Mouse (Mus musculus) gastrocnemius, adult 2 months (tissue): Measurements from ENCODE around the gene Pfkfb4. TPM values are rescaled to one million over a fixed set of nuclear protein-coding genes. Genes with fewer than 3 reads are reported as not detected.
A peak's percentile ranks its signal among the peaks of the same experiment; 100 is the strongest.

ENCODE experiments used
- DNase-seq: peaks from one replicate; pipeline ENCODE4 v3.0.0; 2022
- H3K27ac ChIP-seq: fragments of 200-600 bp; 2 replicates; pipeline ENCODE4 v1.8.1; 2022; ENCODE audit warnings: mild to moderate bottlenecking
- H3K4me3 ChIP-seq: fragments of 200-600 bp; 2 replicates; pipeline ENCODE4 v1.8.1; 2022; ENCODE audit warnings: mild to moderate bottlenecking, moderate library complexity
- CTCF ChIP-seq: fragments of 200-600 bp; IDR thresholded peaks from 2 replicates; pipeline ENCODE4 v1.8.1; 2022; ENCODE audit warnings: antibody characterized with exemption, mild to moderate bottlenecking, moderate library complexity
- intact Hi-C: fragments of 180-260 bp; cut with DNase I; formaldehyde crosslinking; loops from one replicate; pipeline ENCODE4 v1.15.1; 2025
- total RNA-seq, 2 experiments: library from RNA; stranded (reverse); gene quantifications; 2 replicates each; pipeline ENCODE4 v1.2.3; 2021

The Pfkfb4 gene
- total RNA-seq, 2 experiments from 2014 or later = 26.4 to 58.3 TPM

DNA sequence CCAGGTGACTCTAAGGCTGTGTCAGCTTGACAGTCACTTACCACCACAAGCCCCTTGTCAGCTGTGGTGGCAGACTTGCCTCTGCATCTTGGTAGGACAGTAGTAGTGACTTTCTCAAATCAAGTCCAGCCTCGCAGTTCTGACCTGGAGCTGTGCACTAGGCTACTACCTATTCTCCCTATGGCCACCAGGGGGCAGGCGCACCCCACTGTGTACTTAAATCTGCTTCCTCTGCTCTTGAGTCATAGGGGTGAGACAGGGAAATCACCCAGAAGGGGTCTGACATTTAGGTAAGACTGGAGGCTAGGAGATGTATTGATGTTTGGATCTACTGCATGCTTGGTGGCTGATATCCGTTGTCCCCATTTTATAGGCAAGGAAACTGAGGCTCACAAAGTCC is 9.1 kb downstream of the Pfkfb4 start:
- no peak overlapping the region for H3K4me3 ChIP-seq
- TF ChIP-seq CTCF = no peak; the same call in 1 of the 2 replicates
- H3K27ac ChIP-seq = no peak overlapping the region
- DNase-seq = peak; percentile 71
- intact Hi-C loops = loop anchor here (5.0 kb wide), 1 partner anchor 37 kb away; the partner anchor contains the start of gene Shisa5

DNA sequence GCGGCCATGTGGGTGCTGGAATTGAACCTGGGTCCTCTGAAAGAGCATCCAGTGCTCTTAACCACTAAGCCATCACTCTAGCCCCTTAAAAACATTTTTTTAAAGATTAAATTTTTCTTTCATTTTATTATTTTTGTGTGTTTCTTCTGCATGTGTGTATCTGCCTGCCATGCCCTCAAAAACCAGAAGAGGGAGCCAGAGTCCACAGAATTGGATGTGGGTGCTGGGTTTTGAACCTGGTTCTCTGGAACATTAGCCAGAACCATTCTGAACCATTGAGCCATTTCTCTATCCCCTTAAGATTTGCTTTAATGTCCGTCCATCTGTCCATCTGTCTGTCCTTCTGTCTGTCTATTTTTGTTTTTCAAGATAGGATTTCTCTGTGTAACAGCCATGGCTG is 11.6 kb downstream of the Pfkfb4 start:
- H3K27ac ChIP-seq = no peak overlapping the region
- no peak overlapping the region for H3K4me3 ChIP-seq
- peak; percentile 89 for TF ChIP-seq CTCF
- intact Hi-C loops = loop anchor here (1.0 to 5.0 kb wide), 3 partner anchors 34 to 119 kb away; partner anchors contain the start of genes Shisa5 and Trex1
- DNase-seq = peak; percentile 53

DNA sequence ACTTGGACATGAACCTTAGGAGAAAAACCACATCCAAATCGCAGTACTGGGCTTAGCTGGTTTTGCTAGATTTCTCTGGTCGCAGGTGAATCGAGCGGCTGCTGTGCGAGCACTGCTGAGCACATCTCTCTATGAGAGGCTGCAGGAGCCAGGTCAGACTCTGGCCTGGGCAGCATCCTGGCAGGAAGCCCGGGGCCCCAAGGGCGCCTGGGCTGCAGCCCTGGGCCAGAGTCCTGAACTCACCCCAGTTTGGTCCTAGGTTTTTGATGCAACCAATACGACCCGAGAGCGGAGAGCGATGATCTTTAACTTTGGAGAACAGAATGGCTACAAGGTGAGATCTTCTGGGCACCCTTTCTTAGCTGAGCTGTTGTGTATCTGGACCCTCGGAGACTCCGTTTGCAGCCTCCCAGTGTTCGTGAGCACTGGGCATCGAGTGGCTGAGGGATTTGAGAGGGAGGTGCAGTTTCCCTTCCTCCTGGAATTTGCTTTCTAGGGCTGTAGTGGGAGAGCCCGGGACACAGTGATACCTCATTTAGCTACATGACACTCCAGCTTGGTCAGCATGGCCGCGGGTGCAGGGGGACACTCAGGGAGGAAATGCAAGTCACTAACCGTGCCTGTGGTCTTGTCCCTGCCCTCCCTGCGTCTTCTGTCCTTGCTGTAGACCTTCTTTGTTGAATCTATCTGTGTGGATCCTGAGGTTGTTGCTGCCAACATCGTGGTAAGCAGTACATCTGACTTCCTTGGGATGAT is 15.6 kb downstream of the Pfkfb4 start:
- H3K27ac ChIP-seq = peak overlapping the region; percentile 94
- intact Hi-C loops = no loop called here
- TF ChIP-seq CTCF = no peak

DNA sequence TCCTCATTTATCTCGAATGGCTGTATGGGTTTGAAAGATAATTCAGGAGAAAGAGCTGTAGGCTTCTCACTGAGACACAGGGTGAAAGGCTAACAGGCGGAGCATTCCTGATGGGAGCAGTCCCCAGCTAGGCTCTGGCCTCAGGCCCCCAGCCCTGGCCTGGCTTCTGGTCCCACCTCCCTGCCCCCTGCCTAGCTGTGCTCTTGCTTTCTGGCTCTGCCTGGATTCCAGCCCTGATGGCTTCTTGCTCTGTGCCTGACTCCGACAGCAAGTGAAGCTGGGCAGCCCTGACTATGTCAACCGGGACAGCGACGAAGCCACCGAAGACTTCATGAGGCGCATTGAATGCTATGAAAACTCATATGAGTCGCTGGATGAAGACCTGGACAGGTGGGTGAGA is 16.5 kb downstream of the Pfkfb4 start:
- intact Hi-C loops = no loop called here
- no peak for TF ChIP-seq CTCF
- Histone ChIP-seq H3K4me3 (peak overlapping the region; percentile 73), H3K27ac (peak overlapping the region; percentile 94)
- peak; percentile 54 for DNase-seq

More for the DNA sequence above, 15.6 kb downstream of the Pfkfb4 start:
- peak overlapping the region; percentile 73 for H3K4me3 ChIP-seq
- peak; percentile 71 for DNase-seq

DNA sequence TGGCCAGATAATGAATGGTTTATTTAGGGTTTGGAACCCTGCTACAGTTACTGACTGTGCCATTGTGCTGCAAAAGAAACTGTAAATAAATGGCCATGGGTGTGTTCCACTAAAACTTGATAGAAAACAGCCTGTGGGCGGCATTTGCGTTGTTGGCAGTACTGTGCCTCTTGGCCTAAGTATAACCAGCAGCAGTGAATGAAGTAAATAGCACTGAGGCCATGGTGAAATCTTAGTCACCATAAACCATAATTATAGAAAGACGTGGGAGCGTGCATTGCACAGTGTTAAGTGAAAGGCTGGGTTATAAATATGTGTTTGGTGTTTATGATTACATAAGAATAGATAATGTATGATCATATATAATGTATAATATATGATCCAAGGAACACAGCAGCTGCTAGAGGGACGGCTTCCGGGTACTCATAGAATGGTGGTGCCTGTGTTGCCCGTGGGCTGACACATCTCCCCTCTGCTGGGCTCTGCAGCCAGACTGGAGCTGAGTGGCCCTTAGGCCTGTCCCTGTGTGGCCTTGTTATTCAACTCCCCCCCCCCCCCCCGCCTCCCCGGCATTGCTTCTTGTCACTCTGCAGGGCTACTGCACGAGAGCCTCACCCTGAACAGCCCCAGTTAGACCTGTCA is 17.5 kb downstream of the Pfkfb4 start:
- DNase-seq = peak; percentile 53
- no peak for TF ChIP-seq CTCF
- H3K27ac ChIP-seq = peak overlapping the region; percentile 94
- intact Hi-C loops = no loop called here
- H3K4me3 ChIP-seq = peak overlapping the region; percentile 73

DNA sequence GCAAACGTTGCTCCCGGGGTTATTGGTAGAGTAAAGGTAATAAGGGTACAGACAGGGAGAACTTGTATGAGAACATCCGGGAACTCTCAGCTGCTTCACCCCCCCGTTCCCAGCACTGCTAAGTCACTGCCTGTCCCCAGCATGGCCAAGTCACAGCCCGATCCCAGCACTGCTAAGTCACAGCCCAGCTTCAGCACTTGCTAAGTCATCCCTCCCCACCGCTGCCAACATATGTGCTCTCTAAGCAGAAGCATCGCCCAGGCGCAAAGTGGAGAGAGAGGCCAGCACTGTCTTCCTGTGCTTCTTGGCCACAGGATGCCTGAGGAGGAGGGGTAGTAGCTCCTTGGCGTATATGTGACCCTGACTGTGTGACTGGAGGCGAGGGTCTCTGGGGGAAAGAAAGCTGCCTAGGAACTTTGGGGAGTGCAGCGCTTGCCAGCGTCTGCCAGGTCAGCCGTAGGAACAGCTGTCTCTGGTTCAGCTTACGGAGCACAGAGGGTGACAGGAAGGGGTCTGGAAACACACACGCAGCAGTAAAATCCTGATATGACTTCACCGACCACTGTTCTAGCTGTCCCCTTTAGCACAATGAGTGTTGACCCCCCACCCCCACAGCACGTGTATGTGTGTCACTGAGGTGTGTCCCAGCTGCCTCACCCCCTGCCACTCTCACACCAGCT is 18.2 kb downstream of the Pfkfb4 start:
- Histone ChIP-seq H3K4me3 (peak overlapping the region; percentile 73), H3K27ac (peak overlapping the region; percentile 94)
- no peak for TF ChIP-seq CTCF
- DNase-seq = peak; percentile 91
- intact Hi-C loops = no loop called here

DNA sequence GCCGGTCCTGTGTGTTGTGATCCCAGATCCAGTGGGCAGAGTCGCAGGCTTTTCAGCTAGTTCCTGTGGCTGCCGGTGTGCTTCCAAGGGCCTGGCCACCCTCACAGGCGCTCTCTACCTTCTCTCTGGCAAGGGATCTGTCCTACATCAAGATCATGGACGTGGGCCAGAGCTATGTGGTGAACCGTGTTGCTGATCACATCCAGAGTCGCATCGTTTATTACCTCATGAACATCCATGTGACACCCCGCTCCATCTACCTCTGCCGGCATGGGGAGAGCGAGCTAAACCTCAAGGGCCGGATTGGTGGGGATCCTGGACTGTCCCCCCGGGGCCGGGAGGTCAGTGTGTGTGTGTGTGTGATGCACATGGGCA is 18.7 kb downstream of the Pfkfb4 start:
- peak overlapping the region; percentile 73 for H3K4me3 ChIP-seq
- no peak for TF ChIP-seq CTCF
- peak overlapping the region; percentile 94 for H3K27ac ChIP-seq
- intact Hi-C loops = no loop called here
- DNase-seq = peak; percentile 75

DNA sequence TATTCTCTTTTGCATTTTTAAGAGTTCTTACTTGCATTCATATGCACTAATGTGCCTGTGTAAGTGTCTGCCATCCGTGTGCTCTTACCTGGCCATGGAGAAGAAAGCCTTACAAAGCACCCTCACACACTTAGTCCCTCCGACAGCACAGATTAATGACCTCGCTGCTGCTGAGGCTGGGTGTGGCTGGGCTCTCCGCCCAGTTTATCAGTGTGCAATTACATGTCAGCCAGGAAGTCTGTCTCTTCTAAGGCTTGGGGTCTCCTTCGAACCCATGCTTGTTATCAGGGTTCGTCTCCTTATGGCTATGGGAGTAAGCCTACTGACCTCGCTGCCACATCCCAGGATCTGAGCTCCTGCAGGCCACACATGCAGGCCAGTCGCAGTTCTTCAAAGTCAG is 23.8 kb downstream of the Pfkfb4 start:
- DNase-seq = peak; percentile 28
- intact Hi-C loops = no loop called here
- Histone ChIP-seq H3K27ac (no peak overlapping the region), H3K4me3 (no peak overlapping the region)
- no peak for TF ChIP-seq CTCF

DNA sequence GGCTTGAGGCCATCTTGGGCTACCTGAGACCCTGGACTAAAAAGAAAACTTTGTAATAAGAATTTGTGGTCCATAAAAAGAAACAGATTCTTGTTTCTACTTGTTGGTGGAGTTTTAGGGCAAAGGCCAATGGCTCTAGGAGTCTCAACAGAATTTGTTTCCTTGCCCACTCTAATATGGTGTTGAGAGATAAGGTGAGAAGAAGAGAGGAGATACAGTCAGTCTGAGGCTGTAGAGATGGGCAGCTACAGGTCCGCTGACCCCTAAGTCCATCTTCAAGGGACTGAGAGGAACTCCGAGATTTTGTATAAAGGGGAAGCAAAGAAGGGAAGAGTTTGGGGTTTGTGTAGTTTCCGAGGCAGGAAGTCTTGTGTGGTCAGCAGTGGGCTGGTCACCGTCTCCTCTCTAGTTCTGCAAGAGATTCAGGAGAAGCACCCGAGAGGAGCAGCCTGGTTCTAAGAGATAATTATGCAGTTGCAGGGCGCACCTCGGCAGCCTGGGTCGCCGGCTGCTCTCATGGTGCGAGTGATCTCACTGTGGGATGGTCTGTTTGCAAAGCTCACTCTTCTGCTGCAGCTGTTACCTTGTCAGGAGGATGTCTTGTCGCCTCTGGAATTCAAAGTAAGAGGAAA is 25.5 kb downstream of the Pfkfb4 start:
- intact Hi-C loops = no loop called here
- Histone ChIP-seq H3K27ac (no peak overlapping the region), H3K4me3 (peak overlapping the region; percentile 26)
- no peak for TF ChIP-seq CTCF
- DNase-seq = peak; percentile 16

DNA sequence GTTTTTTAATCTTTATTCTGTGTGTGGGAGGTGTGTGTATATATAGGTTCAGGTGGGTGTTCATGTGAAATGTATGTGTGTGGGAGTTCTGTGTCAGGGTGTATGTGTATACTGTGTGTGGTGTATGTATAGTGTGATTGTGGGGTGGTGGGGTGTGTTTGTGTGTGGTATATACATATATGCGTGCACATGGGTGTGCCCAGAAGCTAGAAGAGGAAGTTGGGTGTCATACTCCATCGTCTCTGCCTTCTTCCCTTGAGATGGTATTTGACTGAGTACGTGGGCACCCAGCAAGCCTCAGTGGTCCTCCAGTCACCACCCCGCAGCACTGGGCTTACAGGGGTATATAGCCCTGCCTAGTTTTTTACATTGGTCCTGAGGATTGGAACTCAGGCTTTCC is 29.9 kb downstream of the Pfkfb4 start:
- DNase-seq = no peak
- no peak for TF ChIP-seq CTCF
- intact Hi-C loops = no loop called here
- H3K27ac ChIP-seq = no peak overlapping the region
- no peak overlapping the region for H3K4me3 ChIP-seq

DNA sequence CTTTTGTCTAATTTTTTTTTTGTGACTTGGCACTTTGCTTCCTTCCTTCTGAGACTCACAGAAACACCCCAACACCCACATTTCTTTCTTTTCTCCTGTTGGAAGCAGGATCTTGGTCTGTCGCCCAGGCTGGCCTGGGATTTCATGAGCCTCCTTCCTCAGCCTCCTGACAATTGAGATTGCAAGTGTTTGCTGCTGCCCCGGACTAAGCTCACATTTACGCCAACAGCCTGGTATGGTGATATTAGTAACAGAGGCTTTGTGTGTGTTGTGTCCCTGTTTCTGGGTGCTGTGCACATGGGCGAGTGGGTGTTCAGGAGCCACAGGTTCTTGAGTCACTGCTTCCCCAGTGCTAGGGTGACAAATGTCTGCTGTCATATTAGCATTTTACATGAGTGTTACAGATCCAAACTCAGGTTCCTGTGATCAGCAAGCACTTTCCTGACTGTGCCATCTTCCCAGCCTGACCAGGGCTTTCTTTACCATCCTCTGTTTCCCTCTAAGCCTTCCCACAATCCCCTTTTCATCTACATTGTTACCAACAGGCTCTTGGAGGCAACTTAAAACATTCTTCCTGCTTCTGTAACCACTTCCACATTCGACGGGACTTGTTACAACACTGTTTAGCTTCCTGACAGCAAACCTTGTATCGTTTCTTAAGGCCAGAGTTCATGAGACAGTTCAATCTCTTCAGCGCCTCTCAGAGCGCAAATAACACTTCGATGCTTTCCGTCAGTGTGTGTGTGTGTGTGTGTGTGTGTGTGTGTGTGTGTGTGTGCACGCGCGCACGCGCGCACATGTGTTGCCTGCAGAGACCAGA is 31.5 kb downstream of the Pfkfb4 start:
- H3K27ac ChIP-seq = 0 out of 2 replicates have a peak overlapping the region, but pooled peaks have one; percentile 16
- intact Hi-C loops = no loop called here
- no peak for TF ChIP-seq CTCF
- DNase-seq = peak; percentile 20
- H3K4me3 ChIP-seq = no peak overlapping the region

DNA sequence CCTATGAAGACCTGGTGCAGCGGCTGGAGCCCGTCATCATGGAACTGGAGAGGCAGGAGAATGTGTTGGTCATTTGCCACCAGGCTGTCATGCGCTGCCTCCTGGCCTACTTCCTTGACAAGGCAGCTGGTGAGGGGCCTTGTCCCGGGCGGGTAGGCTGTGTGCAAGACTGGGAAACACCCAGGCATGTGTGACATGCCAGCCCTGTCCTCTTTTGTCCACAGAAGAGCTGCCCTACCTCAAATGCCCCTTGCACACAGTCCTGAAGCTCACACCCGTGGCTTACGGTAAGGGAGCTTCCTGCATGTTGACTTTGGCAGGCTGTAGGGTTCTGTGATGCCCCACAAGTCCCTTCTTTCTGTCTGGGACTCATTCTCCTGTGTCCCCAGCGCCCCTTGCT is 35.9 kb downstream of the Pfkfb4 start:
- Histone ChIP-seq H3K4me3 (no peak overlapping the region), H3K27ac (peak overlapping the region; percentile 79)
- peak; percentile 80 for DNase-seq
- intact Hi-C loops = no loop called here
- TF ChIP-seq CTCF = no peak
